Mouse (Mus musculus) intestine, embryonic 14.5 days (tissue): Measurements from ENCODE around the gene Ptger4. TPM values are rescaled to one million over a fixed set of nuclear protein-coding genes. Genes with fewer than 3 reads are reported as not detected.

Source experiments
- ATAC-seq: fragments of 200-750 bp; cut with Nextera tagmentation; replicated peaks from 2 replicates; pipeline ENCODE4 v1.8.0; 2017; ENCODE audit warnings: low read depth, moderate number of reproducible peaks, moderate TSS enrichment, moderate library complexity; ENCODE audit not compliant: low FRiP score, low TSS enrichment
- DNase-seq: peaks from one replicate; pipeline ENCODE4 v3.0.0-alpha.2; 2018; ENCODE audit warnings: low spot score
- H3K27ac ChIP-seq: fragments of 300-500 bp; sonication (generic); 2 replicates; pipeline ENCODE4 v1.5.1; 2014; ENCODE audit warnings: low read depth, mild to moderate bottlenecking, control low read depth
- H3K27me3 ChIP-seq: fragments of 300-500 bp; sonication (generic); replicated peaks from 2 replicates; pipeline ENCODE4 v1.6.1; 2014; ENCODE audit warnings: low read length, control low read depth; ENCODE audit not compliant: control insufficient read depth, insufficient read depth
- H3K36me3 ChIP-seq: fragments of 300-500 bp; sonication (generic); 2 replicates; pipeline ENCODE4 v1.6.1; 2014; ENCODE audit warnings: low read length, control low read depth; ENCODE audit not compliant: control insufficient read depth, insufficient read depth
- H3K4me1 ChIP-seq: fragments of 300-500 bp; sonication (generic); replicated peaks from 2 replicates; pipeline ENCODE4 v1.6.1; 2014; ENCODE audit warnings: low read length, control low read depth, mixed read lengths; ENCODE audit not compliant: control insufficient read depth, insufficient read depth
- H3K4me2 ChIP-seq: fragments of 300-500 bp; sonication (generic); 2 replicates; pipeline ENCODE4 v1.6.1; 2014; ENCODE audit warnings: low read length
- H3K4me3 ChIP-seq: fragments of 300-500 bp; sonication (generic); 2 replicates; pipeline ENCODE4 v1.5.1; 2014; ENCODE audit warnings: low read depth, low read length, control low read depth, mixed read lengths
- H3K9ac ChIP-seq: fragments of 300-500 bp; sonication (generic); 2 replicates; pipeline ENCODE4 v1.6.1; 2014; ENCODE audit warnings: mild to moderate bottlenecking, low read length
- H3K9me3 ChIP-seq: fragments of 300-500 bp; sonication (generic); 2 replicates; pipeline ENCODE4 v1.6.1; 2016; ENCODE audit warnings: low read length, control low read depth; ENCODE audit not compliant: control insufficient read depth
- WGBS: fragments of 180-500 bp; shearing (Covaris S2); extraction: QIAGEN DNeasy Blood & Tissue Kit; methylation state at CpG from one replicate; pipeline ENCODE4 v1.1.7; 2014; 5-methylcytosine and 5-hydroxymethylcytosine counted together
- polyA plus RNA-seq: library from polyadenylated mRNA; unstranded; fragments of >200 nt; fragmentation: Nextera tagmentation; extraction: Ambion mirVana; gene quantifications from 2 replicates; pipeline ENCODE4 v1.2.1, GENCODE M21; 2014

Gene Ptger4
- 3.9 and 4.3 TPM in 2 replicates for polyA plus RNA-seq

GRCm38 (mm10) chr15:5243959-5244905 is at the start of gene Ptger4:
TSS of gene Ptger4 (minus strand) at chr15:5244187.
- DNase-seq = peak; percentile 93
- ATAC-seq = peak; percentile 95
- 2% methylated on average over 61 of the region's 61 CpGs for WGBS
- H3K4me2 ChIP-seq = peak within 1 kb of the TSS; percentile 99
- H3K4me1 ChIP-seq = peaks cover 20% of the 10 kb centered on the region
- H3K9ac ChIP-seq = 0 out of 2 replicates have a peak within 1 kb of the TSS, but pooled peaks have one; percentile 32
- no peak within 1 kb of the TSS for H3K27ac ChIP-seq
- no peaks in the 10 kb centered on the region for H3K9me3 ChIP-seq
- no peaks in the 10 kb centered on the region for H3K36me3 ChIP-seq
- H3K27me3 ChIP-seq = peaks cover 47% of the 10 kb centered on the region
- H3K4me3 ChIP-seq = peak within 1 kb of the TSS; percentile 56

GRCm38 (mm10) chr15:5288412-5288811 is 44.4 kb upstream of the Ptger4 start:
- 86% methylated on average over 8 of the region's 8 CpGs for WGBS
- Histone ChIP-seq H3K27ac (no peak overlapping the region), H3K4me1 (no peaks in the 10 kb centered on the region), H3K4me2 (no peak overlapping the region), H3K9ac (no peak overlapping the region), H3K27me3 (no peaks in the 10 kb centered on the region), H3K36me3 (no peaks in the 10 kb centered on the region), H3K4me3 (no peak overlapping the region), H3K9me3 (no peaks in the 10 kb centered on the region)
- ATAC-seq = no peak
- no peak for DNase-seq

- 84% methylated on average over 5 of the region's 5 CpGs for WGBS
- ATAC-seq = no peak
These were observed 43.1 kb upstream of the Ptger4 start for GRCm38 (mm10) chr15:5287072-5287471.

DNA sequence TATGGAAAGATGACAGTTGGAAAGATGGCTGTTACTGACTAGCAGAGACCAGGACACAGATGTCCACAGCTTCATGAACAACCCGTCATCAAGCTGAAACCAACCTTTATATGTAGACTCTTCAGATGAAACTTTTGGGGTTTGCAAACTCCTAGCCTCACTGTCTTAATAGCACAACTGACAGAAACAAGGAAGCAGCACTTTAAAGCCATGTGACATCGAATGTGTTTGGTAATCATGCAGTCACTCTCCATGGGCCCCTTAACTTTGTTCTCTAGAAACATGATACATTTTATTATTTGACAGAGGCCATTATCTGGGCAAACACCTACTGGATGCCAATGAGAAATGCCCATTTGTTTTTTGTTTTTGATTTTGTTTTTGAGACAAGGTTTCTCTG is 37.3 kb upstream of the Ptger4 start:
- Histone ChIP-seq H3K27me3 (no peaks in the 10 kb centered on the region), H3K27ac (no peak overlapping the region), H3K4me3 (no peak overlapping the region), H3K4me2 (no peak overlapping the region), H3K9me3 (no peaks in the 10 kb centered on the region), H3K4me1 (no peaks in the 10 kb centered on the region), H3K9ac (no peak overlapping the region), H3K36me3 (no peaks in the 10 kb centered on the region)
- no peak for ATAC-seq
- DNase-seq = no peak
- 89% methylated on average over 2 of the region's 2 CpGs for WGBS

More at GRCm38 (mm10) chr15:5287072-5287471, 43.1 kb upstream of the Ptger4 start:
- Histone ChIP-seq H3K9ac (no peak overlapping the region), H3K9me3 (no peaks in the 10 kb centered on the region), H3K27me3 (no peaks in the 10 kb centered on the region), H3K4me2 (no peak overlapping the region), H3K27ac (no peak overlapping the region), H3K36me3 (no peaks in the 10 kb centered on the region), H3K4me1 (no peaks in the 10 kb centered on the region), H3K4me3 (no peak overlapping the region)
- DNase-seq = no peak

DNA sequence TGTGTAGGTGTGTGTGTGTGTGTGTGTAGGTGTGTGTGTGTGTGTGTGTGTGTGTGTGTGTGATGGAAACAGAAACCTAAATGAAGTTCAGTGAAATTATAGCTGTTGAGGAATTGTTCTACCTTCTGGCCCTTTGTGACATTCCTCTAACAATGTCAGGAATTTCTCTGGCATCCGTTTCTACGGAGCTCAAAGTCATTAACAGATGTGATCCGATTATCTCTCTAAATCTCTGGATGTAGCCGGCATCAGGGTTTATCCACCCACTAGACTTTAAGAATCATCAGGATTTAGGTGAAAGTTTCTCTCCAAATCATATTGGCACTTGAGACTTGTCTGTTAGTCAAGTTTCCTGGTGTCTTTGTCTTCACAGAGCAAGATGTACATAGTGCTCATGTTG is 35.8 kb upstream of the Ptger4 start:
- Histone ChIP-seq H3K9me3 (no peaks in the 10 kb centered on the region), H3K27me3 (no peaks in the 10 kb centered on the region), H3K9ac (no peak overlapping the region), H3K4me1 (no peaks in the 10 kb centered on the region), H3K4me2 (no peak overlapping the region), H3K4me3 (no peak overlapping the region), H3K36me3 (no peaks in the 10 kb centered on the region), H3K27ac (no peak overlapping the region)
- 41% methylated on average over 4 of the region's 4 CpGs for WGBS
- no peak for ATAC-seq
- DNase-seq = no peak

DNA sequence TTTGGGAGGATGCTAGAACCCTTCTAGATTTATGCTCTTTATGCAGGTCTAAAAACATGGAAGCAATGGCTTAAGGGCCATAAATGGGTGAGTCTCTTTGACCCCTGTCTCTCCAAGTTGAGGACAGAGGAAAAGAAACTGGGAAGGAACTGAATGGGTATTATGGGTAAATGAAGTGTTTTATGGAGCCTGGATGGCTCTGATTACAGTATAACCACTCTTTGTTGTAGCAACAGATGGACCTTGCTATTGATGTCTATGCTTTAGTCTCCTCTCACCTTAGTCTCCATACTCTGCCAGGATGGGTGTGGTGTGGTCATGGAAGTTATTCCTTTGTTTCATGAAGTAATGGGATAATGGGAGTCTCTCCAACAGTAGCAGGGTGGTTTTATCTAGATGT is 34.5 kb upstream of the Ptger4 start:
- Histone ChIP-seq H3K4me3 (no peak overlapping the region), H3K36me3 (no peaks in the 10 kb centered on the region)
- no peak for ATAC-seq

GRCm38 (mm10) chr15:5273981-5274380 is 30.0 kb upstream of the Ptger4 start:
- H3K9me3 ChIP-seq = no peaks in the 10 kb centered on the region
- no peak overlapping the region for H3K9ac ChIP-seq
- ATAC-seq (no peak), DNase-seq (no peak)
- H3K27ac ChIP-seq = no peak overlapping the region
- H3K36me3 ChIP-seq = no peaks in the 10 kb centered on the region
- H3K27me3 ChIP-seq = no peaks in the 10 kb centered on the region
- no peak overlapping the region for H3K4me3 ChIP-seq
- H3K4me1 ChIP-seq = no peaks in the 10 kb centered on the region
- WGBS = 77% methylated on average over 1 of the region's 1 CpGs
- H3K4me2 ChIP-seq = no peak overlapping the region

More for the DNA sequence above, 34.5 kb upstream of the Ptger4 start:
- H3K4me2 ChIP-seq = no peak overlapping the region
- H3K27me3 ChIP-seq = no peaks in the 10 kb centered on the region
- H3K4me1 ChIP-seq = no peaks in the 10 kb centered on the region
- H3K9ac ChIP-seq = no peak overlapping the region
- H3K27ac ChIP-seq = no peak overlapping the region
- no peak for DNase-seq
- no peaks in the 10 kb centered on the region for H3K9me3 ChIP-seq

DNA sequence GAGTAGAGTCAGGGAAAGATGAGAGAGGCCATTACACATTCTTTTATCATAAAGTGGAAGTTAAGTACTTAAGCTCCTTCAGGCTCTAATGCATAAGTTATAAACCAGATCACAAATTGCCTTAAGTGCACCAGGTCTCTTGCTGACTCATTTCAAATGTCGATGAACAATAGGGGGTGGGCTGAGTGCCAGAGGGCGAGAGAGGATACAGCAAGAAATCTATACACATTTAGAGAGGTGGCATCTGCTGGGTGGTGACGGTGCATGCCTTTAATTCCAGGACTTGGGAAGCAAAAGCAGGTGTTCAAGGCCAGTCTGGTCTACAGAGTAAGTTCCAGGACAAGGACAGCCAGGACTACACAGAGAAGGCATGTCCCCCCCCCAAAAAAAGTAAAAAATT is 22.1 kb upstream of the Ptger4 start:
- H3K4me2 ChIP-seq = no peak overlapping the region
- WGBS = 73% methylated on average over 3 of the region's 3 CpGs
- H3K4me3 ChIP-seq = no peak overlapping the region
- H3K27me3 ChIP-seq = no peaks in the 10 kb centered on the region
- DNase-seq (no peak), ATAC-seq (no peak)
- no peaks in the 10 kb centered on the region for H3K4me1 ChIP-seq
- no peaks in the 10 kb centered on the region for H3K9me3 ChIP-seq
- no peak overlapping the region for H3K9ac ChIP-seq
- no peak overlapping the region for H3K27ac ChIP-seq
- no peaks in the 10 kb centered on the region for H3K36me3 ChIP-seq
